Mouse (Mus musculus) left cerebral cortex, postnatal 36 days (tissue): ENCODE measurements at regions not wholly inside any gene's neighbourhood (a gene's known extent, or its start where the extent isn't known, plus 50 kb on each side); places are given as distances from the start of the nearest gene placed in this dataset.
"Not testable (repeated sequence)": the region's sequence is repeated elsewhere in the genome, so short reads cannot be mapped to it uniquely, and the experiment has no call there.

Experiments used
- DNase-seq, 2 experiments: peaks; one replicate each; pipeline ENCODE4 v3.0.0; 2021 to 2022; ENCODE audit warnings: low spot score in 2 of 2, mixed read lengths in 1 of 2
- intact Hi-C: fragments of 180-260 bp; cut with DNase I; formaldehyde crosslinking; loops from one replicate; pipeline ENCODE4 v1.15.1; 2025

GRCm38 (mm10) chr3:50657890-50658289 is 214.5 kb upstream of the Slc7a11 start:
- intact Hi-C loops, result no loop called here
- DNase-seq, result no peak

GRCm38 (mm10) chr3:50654441-50654840 is 211.0 kb upstream of the Slc7a11 start:
- DNase-seq, result no peak
- intact Hi-C loops, result no loop called here

- no peak for DNase-seq
- intact Hi-C loops, result no loop called here
These were observed 208.9 kb upstream of the Slc7a11 start for GRCm38 (mm10) chr3:50652265-50652664.

GRCm38 (mm10) chr3:50643068-50643467 is 199.7 kb upstream of the Slc7a11 start:
- intact Hi-C loops, result no loop called here
- no peak for DNase-seq

GRCm38 (mm10) chr3:50639907-50640323 is 196.5 kb upstream of the Slc7a11 start:
- no peak for DNase-seq
- intact Hi-C loops, result no loop called here

GRCm38 (mm10) chr3:50634457-50635075 is 191.2 kb upstream of the Slc7a11 start:
- DNase-seq, result no peak
- intact Hi-C loops, result no loop called here

GRCm38 (mm10) chr3:50631286-50631685 is 187.9 kb upstream of the Slc7a11 start:
- no peak for DNase-seq
- intact Hi-C loops, result no loop called here

GRCm38 (mm10) chr3:50628092-50628696 is 184.8 kb upstream of the Slc7a11 start:
- no peak for DNase-seq
- intact Hi-C loops, result no loop called here

- intact Hi-C loops, result not testable (repeated sequence)
These were observed 177.8 kb upstream of the Slc7a11 start for GRCm38 (mm10) chr3:50621176-50621575.

GRCm38 (mm10) chr3:50619061-50619460 is 175.6 kb upstream of the Slc7a11 start:
- no peak for DNase-seq
- intact Hi-C loops, result no loop called here

More at GRCm38 (mm10) chr3:50621176-50621575, 177.8 kb upstream of the Slc7a11 start:
- DNase-seq, result not testable (repeated sequence)

- no peak for DNase-seq
- intact Hi-C loops, result no loop called here
These were observed 172.2 kb upstream of the Slc7a11 start for GRCm38 (mm10) chr3:50615384-50616285.

- intact Hi-C loops, result no loop called here
- no peak for DNase-seq
These were observed 169.6 kb upstream of the Slc7a11 start for GRCm38 (mm10) chr3:50613011-50613410.

- intact Hi-C loops, result no loop called here
- DNase-seq, result no peak
These were observed 166.1 kb upstream of the Slc7a11 start for GRCm38 (mm10) chr3:50609341-50610012.

- DNase-seq, result no peak
- intact Hi-C loops, result no loop called here
These were observed 164.3 kb upstream of the Slc7a11 start for GRCm38 (mm10) chr3:50607736-50608135.

GRCm38 (mm10) chr3:50606986-50607385 is 163.6 kb upstream of the Slc7a11 start:
- intact Hi-C loops, result no loop called here
- DNase-seq, result no peak

GRCm38 (mm10) chr3:50605750-50606149 is 162.3 kb upstream of the Slc7a11 start:
- DNase-seq, result no peak
- intact Hi-C loops, result no loop called here

- intact Hi-C loops, result no loop called here
- no peak for DNase-seq
These were observed 159.8 kb upstream of the Slc7a11 start for GRCm38 (mm10) chr3:50603182-50603581.

GRCm38 (mm10) chr3:50595732-50596131 is 152.3 kb upstream of the Slc7a11 start:
- DNase-seq, result no peak
- intact Hi-C loops, result no loop called here

GRCm38 (mm10) chr3:50584323-50584722 is 140.9 kb upstream of the Slc7a11 start:
- intact Hi-C loops, result no loop called here
- no peak for DNase-seq

- DNase-seq, result no peak
- intact Hi-C loops, result no loop called here
These were observed 140.1 kb upstream of the Slc7a11 start for GRCm38 (mm10) chr3:50583475-50583874.
